Mouse (Mus musculus): ENCODE data around the gene Foxn3. TPM values are rescaled to one million over a fixed set of nuclear protein-coding genes. Genes with fewer than 3 reads are reported as not detected.

The Foxn3 gene
- polyA plus RNA-seq, 1 experiment from 2014 or later: 93.4 TPM

GRCm38 (mm10) chr12:99395082-99395481, 168.3 kb downstream of the Foxn3 start:
- WGBS: 82% methylated on average over 3 of the region's 3 CpGs
- H3K36me3 ChIP-seq (ENCODE audit: control insufficient read depth, insufficient read depth, low read length): no peaks in the 10 kb centered on the region
- H3K27ac ChIP-seq (ENCODE audit: low read length): no peak overlapping the region
- H3K4me2 ChIP-seq (replicated peaks; ENCODE audit: low read depth, low read length): no peak overlapping the region
- no peaks in the 10 kb centered on the region for H3K9me3 ChIP-seq (ENCODE audit: control insufficient read depth, low read depth, low read length)
- no peak for ATAC-seq (ENCODE audit: insufficient number of reproducible peaks, insufficient read depth, low FRiP score, low read depth)
- H3K4me3 ChIP-seq (ENCODE audit: low read depth, low read length): no peak overlapping the region
- peaks cover 11% of the 10 kb centered on the region; the same call in 1 of the 2 replicates for H3K4me1 ChIP-seq (ENCODE audit: control insufficient read depth, insufficient read depth, low read length)
- no peaks in the 10 kb centered on the region for H3K27me3 ChIP-seq (ENCODE audit: control insufficient read depth, insufficient read depth, low read length)
- no peak overlapping the region for H3K9ac ChIP-seq (replicated peaks; ENCODE audit: low read depth, low read length)

GRCm38 (mm10) chr12:99394676-99395075, 168.7 kb downstream of the Foxn3 start:
- whole genome bisulfite sequencing: 59% methylated on average over 5 of the region's 5 CpGs
- no peak for ATAC-seq (ENCODE audit: insufficient number of reproducible peaks, insufficient read depth, low FRiP score, low read depth)
- no peak overlapping the region for H3K27ac ChIP-seq (ENCODE audit: low read length)

GRCm38 (mm10) chr12:99393867-99394630, 169.3 kb downstream of the Foxn3 start:
- no peak for ATAC-seq (ENCODE audit: insufficient number of reproducible peaks, insufficient read depth, low FRiP score, low read depth)
- Histone ChIP-seq H3K27me3 (ENCODE audit: control insufficient read depth, insufficient read depth, low read length) (no peaks in the 10 kb centered on the region), H3K9me3 (ENCODE audit: control insufficient read depth, low read depth, low read length) (no peaks in the 10 kb centered on the region), H3K36me3 (ENCODE audit: control insufficient read depth, insufficient read depth, low read length) (no peaks in the 10 kb centered on the region), H3K27ac (ENCODE audit: low read length) (peak overlapping the region; percentile 91; the same call in 1 of the 2 replicates), H3K9ac (replicated peaks; ENCODE audit: low read depth, low read length) (peak overlapping the region; percentile 80; the same call in 1 of the 2 replicates), H3K4me2 (replicated peaks; ENCODE audit: low read depth, low read length) (peak overlapping the region; percentile 82), H3K4me1 (ENCODE audit: control insufficient read depth, insufficient read depth, low read length) (peaks cover 11% of the 10 kb centered on the region; the same call in 1 of the 2 replicates), H3K4me3 (ENCODE audit: low read depth, low read length) (peak overlapping the region; percentile 94)
- 47% methylated on average over 11 of the region's 11 CpGs for WGBS

More at GRCm38 (mm10) chr12:99394676-99395075, 168.7 kb downstream of the Foxn3 start:
- no peak overlapping the region for H3K4me3 ChIP-seq (ENCODE audit: low read depth, low read length)
- no peaks in the 10 kb centered on the region for H3K9me3 ChIP-seq (ENCODE audit: control insufficient read depth, low read depth, low read length)
- peaks cover 11% of the 10 kb centered on the region; the same call in 1 of the 2 replicates for H3K4me1 ChIP-seq (ENCODE audit: control insufficient read depth, insufficient read depth, low read length)
- H3K9ac ChIP-seq (replicated peaks; ENCODE audit: low read depth, low read length): no peak overlapping the region
- no peak overlapping the region for H3K4me2 ChIP-seq (replicated peaks; ENCODE audit: low read depth, low read length)
- no peaks in the 10 kb centered on the region for H3K36me3 ChIP-seq (ENCODE audit: control insufficient read depth, insufficient read depth, low read length)
- no peaks in the 10 kb centered on the region for H3K27me3 ChIP-seq (ENCODE audit: control insufficient read depth, insufficient read depth, low read length)

GRCm38 (mm10) chr12:99392944-99393866, 170.2 kb downstream of the Foxn3 start:
- Histone ChIP-seq H3K4me1 (ENCODE audit: control insufficient read depth, insufficient read depth, low read length) (peaks cover 11% of the 10 kb centered on the region; the same call in 1 of the 2 replicates), H3K36me3 (ENCODE audit: control insufficient read depth, insufficient read depth, low read length) (peaks cover 5% of the 10 kb centered on the region; the same call in 1 of the 2 replicates), H3K9ac (replicated peaks; ENCODE audit: low read depth, low read length) (peak overlapping the region; percentile 80), H3K27me3 (ENCODE audit: control insufficient read depth, insufficient read depth, low read length) (no peaks in the 10 kb centered on the region), H3K27ac (ENCODE audit: low read length) (peak overlapping the region; percentile 91), H3K4me2 (replicated peaks; ENCODE audit: low read depth, low read length) (peak overlapping the region; percentile 82), H3K9me3 (ENCODE audit: control insufficient read depth, low read depth, low read length) (no peaks in the 10 kb centered on the region), H3K4me3 (ENCODE audit: low read depth, low read length) (peak overlapping the region; percentile 94)
- peak; percentile 86 for ATAC-seq (ENCODE audit: insufficient number of reproducible peaks, insufficient read depth, low FRiP score, low read depth)
- WGBS: under 1% methylated on average over 57 of the region's 71 CpGs

- peak; percentile 90 for ATAC-seq (ENCODE audit: insufficient number of reproducible peaks, insufficient read depth, low FRiP score, low read depth)
Observed at GRCm38 (mm10) chr12:99391942-99392880, 171.2 kb downstream of the Foxn3 start.

GRCm38 (mm10) chr12:99390429-99390828, 173.0 kb downstream of the Foxn3 start:
- Histone ChIP-seq H3K9me3 (ENCODE audit: control insufficient read depth, low read depth, low read length) (no peaks in the 10 kb centered on the region), H3K36me3 (ENCODE audit: control insufficient read depth, insufficient read depth, low read length) (peaks cover 5% of the 10 kb centered on the region; the same call in 1 of the 2 replicates), H3K27me3 (ENCODE audit: control insufficient read depth, insufficient read depth, low read length) (no peaks in the 10 kb centered on the region), H3K27ac (ENCODE audit: low read length) (no peak overlapping the region), H3K4me2 (replicated peaks; ENCODE audit: low read depth, low read length) (no peak overlapping the region), H3K4me3 (ENCODE audit: low read depth, low read length) (no peak overlapping the region), H3K4me1 (ENCODE audit: control insufficient read depth, insufficient read depth, low read length) (peaks cover 11% of the 10 kb centered on the region; the same call in 1 of the 2 replicates), H3K9ac (replicated peaks; ENCODE audit: low read depth, low read length) (no peak overlapping the region)
- 65% methylated on average over 5 of the region's 5 CpGs for WGBS
- ATAC-seq (ENCODE audit: insufficient number of reproducible peaks, insufficient read depth, low FRiP score, low read depth): no peak

More at GRCm38 (mm10) chr12:99391942-99392880, 171.2 kb downstream of the Foxn3 start:
- H3K4me3 ChIP-seq (ENCODE audit: low read depth, low read length): peak overlapping the region; percentile 94
- H3K4me2 ChIP-seq (replicated peaks; ENCODE audit: low read depth, low read length): peak overlapping the region; percentile 82
- H3K27ac ChIP-seq (ENCODE audit: low read length): peak overlapping the region; percentile 91
- H3K9me3 ChIP-seq (ENCODE audit: control insufficient read depth, low read depth, low read length): no peaks in the 10 kb centered on the region
- peaks cover 11% of the 10 kb centered on the region; the same call in 1 of the 2 replicates for H3K4me1 ChIP-seq (ENCODE audit: control insufficient read depth, insufficient read depth, low read length)
- peaks cover 5% of the 10 kb centered on the region; the same call in 1 of the 2 replicates for H3K36me3 ChIP-seq (ENCODE audit: control insufficient read depth, insufficient read depth, low read length)
- WGBS: under 1% methylated on average over 64 of the region's 87 CpGs
- H3K9ac ChIP-seq (replicated peaks; ENCODE audit: low read depth, low read length): peak overlapping the region; percentile 80
- H3K27me3 ChIP-seq (ENCODE audit: control insufficient read depth, insufficient read depth, low read length): no peaks in the 10 kb centered on the region

- no peak overlapping the region for H3K9ac ChIP-seq (replicated peaks; ENCODE audit: low read depth, low read length)
- no peak overlapping the region for H3K4me2 ChIP-seq (replicated peaks; ENCODE audit: low read depth, low read length)
- no peaks in the 10 kb centered on the region for H3K9me3 ChIP-seq (ENCODE audit: control insufficient read depth, low read depth, low read length)
- H3K36me3 ChIP-seq (ENCODE audit: control insufficient read depth, insufficient read depth, low read length): peaks cover 5% of the 10 kb centered on the region; the same call in 1 of the 2 replicates
- no peaks in the 10 kb centered on the region for H3K27me3 ChIP-seq (ENCODE audit: control insufficient read depth, insufficient read depth, low read length)
- no peak overlapping the region for H3K4me3 ChIP-seq (ENCODE audit: low read depth, low read length)
- peaks cover 11% of the 10 kb centered on the region; the same call in 1 of the 2 replicates for H3K4me1 ChIP-seq (ENCODE audit: control insufficient read depth, insufficient read depth, low read length)
- ATAC-seq (ENCODE audit: insufficient number of reproducible peaks, insufficient read depth, low FRiP score, low read depth): no peak
- 91% methylated on average over 7 of the region's 7 CpGs for WGBS
- no peak overlapping the region for H3K27ac ChIP-seq (ENCODE audit: low read length)
Observed at GRCm38 (mm10) chr12:99389244-99389643, 174.1 kb downstream of the Foxn3 start.
